Mouse (Mus musculus) monocyte, adult 2 months (primary cell): ENCODE measurements around the gene Tll1.
"Not testable (repeated sequence)": the region's sequence is repeated elsewhere in the genome, so short reads cannot be mapped to it uniquely, and the experiment has no call there.

Experiments used
- DNase-seq, 2 experiments: peaks; one replicate each; pipeline ENCODE4 v3.0.0; 2022; ENCODE audit warnings: low spot score in 2 of 2, low read depth in 1 of 2

Gene Tll1

DNA sequence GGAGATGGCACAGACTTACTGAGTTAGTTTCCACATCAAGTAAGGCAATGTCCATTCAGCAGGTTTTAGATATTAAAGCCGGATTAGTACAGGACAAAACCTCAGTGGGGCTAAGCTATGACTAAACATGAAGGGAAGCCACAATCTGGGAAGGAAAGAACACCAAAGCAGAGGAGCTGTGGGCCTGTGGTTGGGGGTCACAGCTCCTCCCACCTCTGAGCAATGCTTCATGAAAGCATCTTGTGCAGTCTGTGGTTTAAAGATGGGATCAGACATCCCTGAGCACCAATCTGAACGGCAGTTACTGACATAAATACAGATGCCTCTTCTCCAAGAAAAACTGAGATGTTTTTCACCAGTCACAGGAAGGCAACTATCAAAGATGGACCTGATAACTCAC lies 132.7 kb downstream of the Tll1 start:
- DNase-seq, result no peak

DNA sequence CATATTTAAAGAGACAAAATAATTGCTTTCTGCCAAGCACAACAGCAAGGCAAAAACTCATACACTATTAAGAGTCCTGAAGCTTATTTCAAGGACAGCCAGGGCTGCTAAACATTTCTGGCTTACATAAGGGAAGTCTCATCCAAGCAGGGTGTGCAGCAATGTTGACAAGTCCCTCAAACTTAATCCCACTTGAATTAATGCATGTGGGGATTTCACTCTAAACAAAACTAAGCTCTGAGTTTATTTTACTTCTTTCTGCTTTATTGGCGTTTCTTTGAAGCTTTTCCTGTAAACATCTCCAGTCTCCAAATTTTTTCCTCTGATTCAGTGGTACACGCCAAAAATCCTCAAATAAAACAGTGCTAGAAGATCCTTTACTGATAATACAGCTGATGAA lies 146.2 kb downstream of the Tll1 start:
- no peak for DNase-seq

DNA sequence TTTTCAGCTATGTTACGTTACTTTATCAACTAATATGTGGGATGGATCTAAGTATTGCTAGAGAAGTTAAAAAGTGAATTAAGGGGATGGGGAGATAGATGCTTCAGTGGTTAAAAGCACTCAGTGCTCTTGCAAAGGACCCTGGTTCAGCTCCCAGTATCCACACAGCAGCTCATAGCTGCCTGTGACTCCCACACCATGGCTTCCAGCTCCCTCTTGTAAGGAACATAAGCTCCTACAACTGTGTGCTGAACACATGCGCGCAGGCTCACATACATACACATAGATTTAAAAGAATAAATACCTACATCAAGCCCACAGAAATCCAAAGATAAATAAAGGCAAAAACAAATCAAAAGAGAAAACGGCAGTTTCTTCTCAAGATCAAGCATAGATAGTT lies 148.5 kb downstream of the Tll1 start:
- DNase-seq, result no peak

DNA sequence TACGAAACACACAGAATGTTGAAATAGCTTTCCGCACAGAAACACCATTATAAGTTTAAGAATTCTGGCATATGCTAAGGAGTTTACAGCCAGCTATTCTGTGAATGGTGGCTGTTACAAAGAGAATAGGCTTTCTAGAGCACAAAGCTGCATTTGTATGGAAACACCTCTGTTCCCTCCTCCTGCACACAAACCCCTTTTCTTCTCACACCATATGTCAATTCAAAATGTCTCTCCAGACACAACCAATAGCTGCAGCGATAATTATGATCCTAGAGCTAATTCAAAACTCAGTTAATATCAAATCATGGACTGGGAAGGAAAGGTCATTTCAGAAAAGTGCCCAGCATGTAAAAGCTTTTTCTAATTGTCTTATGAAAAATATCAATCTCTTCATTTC lies 157.5 kb downstream of the Tll1 start:
- DNase-seq, result no peak

DNA sequence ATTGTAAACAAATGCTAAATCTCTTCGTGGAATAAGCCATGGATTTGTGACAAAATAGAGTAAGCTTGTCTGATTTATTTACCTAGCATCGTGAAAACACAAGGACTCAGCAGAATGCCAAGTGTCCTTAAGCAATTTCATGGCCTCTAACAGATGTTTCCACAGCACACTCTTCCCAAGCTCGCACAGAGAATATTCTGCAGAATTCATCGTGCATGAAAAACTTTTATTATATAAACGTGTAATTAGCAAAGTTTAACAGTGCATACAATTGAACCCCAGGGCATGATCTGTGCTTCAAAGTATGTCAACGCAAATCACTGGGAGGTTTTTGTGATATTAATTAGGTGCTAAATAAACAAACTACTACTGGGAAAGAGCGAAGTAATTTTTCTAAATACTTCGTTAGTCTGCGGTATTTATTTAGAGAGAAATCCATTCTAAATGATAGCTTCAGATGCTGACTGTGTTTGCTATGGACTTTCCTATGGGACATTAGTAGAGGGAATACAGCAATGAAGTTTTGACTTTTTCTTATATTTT lies 158.0 kb downstream of the Tll1 start:
- no peak for DNase-seq

DNA sequence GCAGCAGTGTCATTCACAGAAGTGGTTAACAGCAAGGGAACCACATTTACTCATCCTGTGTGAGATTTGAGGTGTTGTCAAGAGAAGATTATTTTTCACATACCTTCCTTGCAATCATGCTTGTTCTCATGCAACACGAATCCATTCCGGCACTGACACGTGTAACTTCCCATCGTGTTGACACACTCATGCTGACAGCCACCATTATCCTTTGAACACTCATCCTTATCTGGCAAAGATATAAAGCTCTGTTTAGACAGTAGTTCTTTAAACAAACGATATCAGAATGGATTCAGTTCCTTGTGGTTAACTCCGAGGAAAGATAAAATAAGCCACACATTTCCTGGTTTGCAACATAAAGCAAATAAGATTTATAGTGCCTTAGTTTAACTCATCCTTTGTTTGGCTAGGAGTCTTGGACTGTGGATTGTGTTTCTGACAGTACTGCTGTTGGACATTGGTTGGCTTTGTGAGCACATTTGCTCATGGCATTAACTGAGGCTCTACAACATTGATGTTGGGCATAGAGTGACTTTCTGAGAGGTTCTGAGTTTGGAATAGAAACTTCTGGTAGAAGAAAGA lies 164.7 kb downstream of the Tll1 start:
- no peak for DNase-seq

DNA sequence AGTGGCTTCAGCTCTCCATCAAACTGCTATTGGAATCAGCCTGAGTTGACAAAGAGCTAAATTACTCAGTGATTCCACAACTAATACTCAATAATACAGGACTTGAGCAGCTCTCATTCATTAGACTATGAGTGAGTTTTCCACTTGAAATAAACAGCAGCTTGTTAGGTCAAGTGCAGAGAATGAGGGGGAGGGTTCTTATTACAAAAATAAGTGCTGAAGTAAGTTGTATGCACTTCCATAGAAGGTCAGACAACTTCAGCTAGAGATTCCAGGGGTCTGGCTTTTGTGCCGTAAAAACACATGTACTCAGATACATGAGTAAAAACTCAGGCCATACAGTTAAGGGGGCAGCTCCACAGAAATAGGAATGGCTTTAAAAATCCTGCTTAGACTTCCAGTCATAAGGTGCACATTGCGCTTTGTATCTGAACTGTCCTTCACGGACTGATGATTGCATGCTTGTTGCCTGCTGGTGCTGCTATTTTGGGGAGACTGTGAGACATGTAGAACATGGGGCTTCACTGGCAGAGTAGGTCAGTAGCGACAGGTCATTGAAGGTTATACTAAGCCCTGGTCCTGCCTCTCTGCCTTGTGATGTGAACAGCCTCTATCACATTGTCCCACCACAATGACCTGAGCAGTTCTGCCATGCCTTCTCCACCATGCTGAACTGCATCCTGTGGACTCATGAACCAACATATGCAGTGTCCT lies 175.2 kb downstream of the Tll1 start:
- DNase-seq, result no peak

DNA sequence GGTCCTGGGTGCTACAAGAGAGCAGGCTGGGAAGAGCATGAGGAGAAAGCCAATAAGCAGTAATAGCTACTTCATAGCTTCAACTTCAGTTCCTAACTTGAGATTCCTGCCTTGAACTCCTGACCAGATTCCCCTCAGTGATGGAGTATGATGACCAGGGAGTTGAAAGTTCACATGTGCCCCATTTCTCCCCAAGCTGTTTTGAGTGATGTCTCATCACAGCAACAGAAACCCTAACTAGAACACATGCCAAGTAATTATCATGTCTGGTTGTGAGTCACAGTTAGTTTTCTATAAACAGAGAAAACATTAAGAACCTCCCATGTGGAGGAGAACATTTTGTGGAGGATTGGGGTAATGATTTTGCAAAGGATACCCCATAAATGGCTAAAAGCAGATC lies 176.0 kb downstream of the Tll1 start:
- DNase-seq, result no peak

DNA sequence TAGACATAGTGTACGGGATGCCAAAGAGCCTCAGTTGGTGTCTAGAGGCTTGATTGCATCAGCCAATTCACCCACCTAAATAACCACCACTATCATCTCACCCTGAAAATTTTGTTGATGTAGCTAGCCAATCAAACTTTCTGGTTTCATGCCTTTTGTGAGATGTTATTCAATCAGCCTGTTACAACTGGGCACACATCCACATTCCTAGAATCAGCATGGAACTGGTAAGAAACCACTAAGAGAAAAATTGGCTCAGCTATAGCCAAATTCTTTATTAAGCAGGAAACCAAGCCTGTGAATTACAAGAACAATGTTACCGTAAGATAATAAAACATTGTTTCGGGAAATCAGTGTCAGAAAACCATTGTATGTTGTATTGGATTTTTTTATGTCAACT lies 176.5 kb downstream of the Tll1 start:
- DNase-seq, result no peak

DNA sequence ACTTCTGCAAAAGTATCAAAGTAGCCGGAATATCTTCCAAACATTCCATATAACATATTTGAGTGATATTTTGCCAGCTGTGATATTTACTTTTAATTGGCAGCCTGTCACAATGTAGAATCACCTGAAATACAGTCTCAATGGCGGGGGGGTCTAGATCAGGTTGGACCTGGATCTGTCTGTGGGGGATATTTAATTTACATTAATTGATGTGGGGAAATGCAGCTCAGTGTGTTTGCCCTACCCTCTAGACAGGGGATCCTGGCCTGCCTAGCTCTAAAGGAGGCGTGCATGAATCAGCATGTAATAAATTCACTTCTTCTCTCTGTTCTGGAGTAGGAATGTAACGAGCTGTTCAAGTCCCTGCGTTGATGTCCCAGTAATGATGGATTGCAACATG lies 181.7 kb downstream of the Tll1 start:
- no peak for DNase-seq

DNA sequence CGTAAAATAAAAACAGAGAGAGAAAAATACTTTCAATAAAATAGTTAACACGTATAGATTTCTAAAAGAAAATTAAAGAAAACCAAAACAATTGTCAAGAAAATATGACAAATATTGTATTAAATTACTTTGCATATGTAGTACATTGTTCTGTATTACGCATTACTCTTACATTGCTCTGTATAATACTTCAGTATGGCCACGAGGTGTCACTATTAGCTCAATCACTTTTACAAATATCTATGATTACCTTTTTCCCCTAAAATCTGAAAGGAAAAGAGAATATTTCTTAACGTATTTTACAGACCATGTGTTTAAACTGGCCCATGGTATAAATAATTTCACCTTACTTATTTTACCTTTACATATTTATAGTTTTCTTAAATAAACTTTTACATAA lies 182.5 kb downstream of the Tll1 start:
- no peak for DNase-seq

DNA sequence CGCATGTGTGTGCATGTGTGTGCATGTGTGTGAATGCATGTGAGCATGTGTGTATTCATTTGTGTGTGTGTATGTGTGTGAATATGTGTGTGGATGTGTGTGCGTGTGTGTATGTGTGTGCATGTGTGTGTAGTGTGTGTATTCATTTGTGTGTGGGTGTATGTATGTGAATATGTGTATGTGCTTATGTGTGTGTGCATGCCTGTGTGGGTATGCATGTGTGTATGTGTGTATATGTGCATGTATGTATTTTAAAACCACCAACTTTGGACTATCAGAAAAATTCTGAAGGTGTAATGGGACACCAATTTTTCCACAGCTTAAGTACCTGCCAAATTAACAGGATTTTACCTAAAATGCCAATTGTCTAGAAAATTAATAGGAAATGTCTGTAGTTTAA lies 183.0 kb downstream of the Tll1 start:
- DNase-seq, result no peak

DNA sequence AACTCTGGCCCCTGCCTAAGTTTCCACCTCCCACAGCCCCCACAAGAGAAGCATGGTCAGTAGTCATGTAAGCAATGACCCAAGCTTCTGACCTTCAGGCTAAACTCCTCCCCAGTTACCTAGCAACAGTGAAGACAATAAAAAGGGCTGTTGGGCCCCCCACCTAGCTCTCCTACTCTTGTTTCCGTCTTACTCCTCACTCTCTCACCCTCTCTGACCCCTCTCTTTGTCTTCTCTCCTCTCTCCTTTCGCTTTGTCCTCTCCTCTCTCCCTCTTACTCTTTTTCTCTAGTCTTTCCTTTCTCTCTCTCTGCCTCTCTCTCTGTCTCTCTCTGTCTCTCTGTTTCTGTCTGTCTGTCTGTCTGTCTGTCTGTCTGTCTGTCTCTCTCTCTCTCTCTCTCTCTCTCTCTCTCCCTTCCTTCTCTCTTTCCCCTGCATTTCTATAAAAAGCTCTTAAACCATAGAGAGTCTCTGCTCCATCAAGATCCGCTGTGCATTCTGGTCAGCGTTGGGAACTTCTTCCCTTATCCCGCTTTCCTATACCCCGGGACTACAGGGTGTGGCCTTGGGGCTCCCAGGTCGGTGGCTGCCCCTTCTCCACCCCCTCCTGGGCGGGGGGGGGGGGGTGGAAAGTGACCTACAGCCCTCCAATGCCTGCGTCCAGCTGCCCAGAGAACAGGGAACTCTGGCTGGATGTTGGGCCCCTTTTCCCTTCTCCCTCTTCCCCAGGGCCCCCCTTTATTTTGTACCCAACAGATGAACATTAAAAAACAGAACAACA lies 235.3 kb downstream of the Tll1 start:
- not testable (repeated sequence) for DNase-seq
